Mouse (Mus musculus): ENCODE measurements at regions not wholly inside any gene's neighbourhood (a gene's known extent, or its start where the extent isn't known, plus 50 kb on each side); places are given as distances from the start of the nearest gene placed in this dataset.

DNA sequence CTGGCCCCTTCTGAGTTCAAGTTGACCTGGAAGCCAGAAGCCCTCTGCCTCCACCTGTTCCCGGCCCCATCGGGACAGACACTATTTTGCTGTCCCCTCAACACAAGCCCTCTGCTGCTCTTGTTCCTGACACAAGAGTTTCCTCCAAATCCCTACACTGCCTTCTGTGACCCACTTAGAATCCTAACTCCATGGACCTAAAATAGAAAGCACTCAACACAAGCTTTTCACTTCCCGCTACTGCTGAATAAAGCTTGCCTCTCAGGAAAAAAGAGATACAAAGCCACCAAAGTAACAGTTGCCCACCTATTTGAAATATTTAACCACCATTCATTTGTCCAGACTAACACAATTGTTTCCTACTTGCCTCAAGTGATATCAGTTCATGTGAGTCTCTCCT lies 63.7 kb upstream of the Lbx1 start:
- TF ChIP-seq CTCF (conservative IDR thresholded peaks at IDR 0.05; ENCODE audit: insufficient read depth, insufficient read length, low read depth, low read length) (no peak), POLR2A (IDR thresholded peaks at IDR 0.05; ENCODE audit: low read depth, low read length) (no peak)

Measured in kidney, adult 2 months (tissue).